Mouse (Mus musculus): ENCODE measurements at regions not wholly inside any gene's neighbourhood (a gene's known extent, or its start where the extent isn't known, plus 50 kb on each side); places are given as distances from the start of the nearest gene placed in this dataset.
"Not testable (repeated sequence)": the region's sequence is repeated elsewhere in the genome, so short reads cannot be mapped to it uniquely, and the experiment has no call there.

GRCm38 (mm10) chr5:149871521-149871920 is 147.0 kb upstream of the Rxfp2 start:
- no peaks in the 10 kb centered on the region for H3K9me3 ChIP-seq (ENCODE audit: control insufficient read depth, low read depth, low read length)
- H3K4me2 ChIP-seq (replicated peaks; ENCODE audit: low read depth, low read length) = no peak overlapping the region
- WGBS = 18% methylated on average over 2 of the region's 2 CpGs

GRCm38 (mm10) chr5:149873482-149874002 is 144.9 kb upstream of the Rxfp2 start:
- WGBS = 33% methylated on average over 9 of the region's 9 CpGs
- H3K4me2 ChIP-seq (replicated peaks; ENCODE audit: low read depth, low read length) = no peak overlapping the region

More at GRCm38 (mm10) chr5:149871521-149871920, 147.0 kb upstream of the Rxfp2 start:
- Histone ChIP-seq H3K4me3 (ENCODE audit: low read depth, low read length) (no peak overlapping the region), H3K4me1 (ENCODE audit: control insufficient read depth, insufficient read depth, low read length) (peaks cover 6% of the 10 kb centered on the region; the same call in 1 of the 2 replicates), H3K27me3 (ENCODE audit: control insufficient read depth, insufficient read depth, low read length) (no peaks in the 10 kb centered on the region), H3K36me3 (ENCODE audit: control insufficient read depth, insufficient read depth, low read length) (no peaks in the 10 kb centered on the region), H3K9ac (replicated peaks; ENCODE audit: low read depth, low read length) (no peak overlapping the region), H3K27ac (ENCODE audit: low read length) (no peak overlapping the region)
- ATAC-seq (ENCODE audit: insufficient number of reproducible peaks, insufficient read depth, low FRiP score, low read depth) = no peak

GRCm38 (mm10) chr5:149874342-149874741 is 144.1 kb upstream of the Rxfp2 start:
- no peaks in the 10 kb centered on the region for H3K36me3 ChIP-seq (ENCODE audit: control insufficient read depth, insufficient read depth, low read length)
- 84% methylated on average over 2 of the region's 2 CpGs for WGBS

More at GRCm38 (mm10) chr5:149873482-149874002, 144.9 kb upstream of the Rxfp2 start:
- Histone ChIP-seq H3K27ac (ENCODE audit: low read length) (no peak overlapping the region), H3K36me3 (ENCODE audit: control insufficient read depth, insufficient read depth, low read length) (no peaks in the 10 kb centered on the region), H3K9me3 (ENCODE audit: control insufficient read depth, low read depth, low read length) (no peaks in the 10 kb centered on the region), H3K4me3 (ENCODE audit: low read depth, low read length) (no peak overlapping the region), H3K27me3 (ENCODE audit: control insufficient read depth, insufficient read depth, low read length) (no peaks in the 10 kb centered on the region), H3K4me1 (ENCODE audit: control insufficient read depth, insufficient read depth, low read length) (peaks cover 6% of the 10 kb centered on the region; the same call in 1 of the 2 replicates), H3K9ac (replicated peaks; ENCODE audit: low read depth, low read length) (no peak overlapping the region)
- ATAC-seq (ENCODE audit: insufficient number of reproducible peaks, insufficient read depth, low FRiP score, low read depth) = no peak

GRCm38 (mm10) chr5:149892453-149892852 is 126.0 kb upstream of the Rxfp2 start:
- H3K4me2 ChIP-seq (replicated peaks; ENCODE audit: low read depth, low read length); H3K27ac ChIP-seq (ENCODE audit: low read length); H3K4me3 ChIP-seq (ENCODE audit: low read depth, low read length); H3K9me3 ChIP-seq (ENCODE audit: control insufficient read depth, low read depth, low read length); H3K4me1 ChIP-seq (ENCODE audit: control insufficient read depth, insufficient read depth, low read length); ATAC-seq (ENCODE audit: insufficient number of reproducible peaks, insufficient read depth, low FRiP score, low read depth); H3K27me3 ChIP-seq (ENCODE audit: control insufficient read depth, insufficient read depth, low read length); H3K9ac ChIP-seq (replicated peaks; ENCODE audit: low read depth, low read length); H3K36me3 ChIP-seq (ENCODE audit: control insufficient read depth, insufficient read depth, low read length): not testable (repeated sequence)

More at GRCm38 (mm10) chr5:149874342-149874741, 144.1 kb upstream of the Rxfp2 start:
- Histone ChIP-seq H3K4me2 (replicated peaks; ENCODE audit: low read depth, low read length) (no peak overlapping the region), H3K9ac (replicated peaks; ENCODE audit: low read depth, low read length) (no peak overlapping the region), H3K9me3 (ENCODE audit: control insufficient read depth, low read depth, low read length) (no peaks in the 10 kb centered on the region), H3K27ac (ENCODE audit: low read length) (no peak overlapping the region), H3K4me3 (ENCODE audit: low read depth, low read length) (no peak overlapping the region), H3K4me1 (ENCODE audit: control insufficient read depth, insufficient read depth, low read length) (peaks cover under 1% of the 10 kb centered on the region; the same call in 1 of the 2 replicates), H3K27me3 (ENCODE audit: control insufficient read depth, insufficient read depth, low read length) (no peaks in the 10 kb centered on the region)
- ATAC-seq (ENCODE audit: insufficient number of reproducible peaks, insufficient read depth, low FRiP score, low read depth) = no peak

GRCm38 (mm10) chr5:149906927-149907326 is 111.5 kb upstream of the Rxfp2 start:
- Histone ChIP-seq H3K4me1 (ENCODE audit: control insufficient read depth, insufficient read depth, low read length) (0 out of 2 replicates have a peak, but pooled peaks cover 3% of the 10 kb centered on the region), H3K9me3 (ENCODE audit: control insufficient read depth, low read depth, low read length) (no peaks in the 10 kb centered on the region), H3K9ac (replicated peaks; ENCODE audit: low read depth, low read length) (no peak overlapping the region), H3K27ac (ENCODE audit: low read length) (no peak overlapping the region), H3K36me3 (ENCODE audit: control insufficient read depth, insufficient read depth, low read length) (no peaks in the 10 kb centered on the region), H3K4me3 (ENCODE audit: low read depth, low read length) (no peak overlapping the region), H3K4me2 (replicated peaks; ENCODE audit: low read depth, low read length) (no peak overlapping the region), H3K27me3 (ENCODE audit: control insufficient read depth, insufficient read depth, low read length) (no peaks in the 10 kb centered on the region)
- 33% methylated on average over 3 of the region's 3 CpGs for WGBS
- ATAC-seq (ENCODE audit: insufficient number of reproducible peaks, insufficient read depth, low FRiP score, low read depth) = no peak

- Histone ChIP-seq H3K27me3 (ENCODE audit: control insufficient read depth, insufficient read depth, low read length) (no peaks in the 10 kb centered on the region), H3K4me2 (replicated peaks; ENCODE audit: low read depth, low read length) (no peak overlapping the region), H3K9ac (replicated peaks; ENCODE audit: low read depth, low read length) (no peak overlapping the region), H3K27ac (ENCODE audit: low read length) (no peak overlapping the region), H3K4me3 (ENCODE audit: low read depth, low read length) (no peak overlapping the region), H3K4me1 (ENCODE audit: control insufficient read depth, insufficient read depth, low read length) (0 out of 2 replicates have a peak, but pooled peaks cover 3% of the 10 kb centered on the region), H3K36me3 (ENCODE audit: control insufficient read depth, insufficient read depth, low read length) (no peaks in the 10 kb centered on the region), H3K9me3 (ENCODE audit: control insufficient read depth, low read depth, low read length) (no peaks in the 10 kb centered on the region)
- ATAC-seq (ENCODE audit: insufficient number of reproducible peaks, insufficient read depth, low FRiP score, low read depth) = no peak
- WGBS = 60% methylated on average over 4 of the region's 4 CpGs
Observed at GRCm38 (mm10) chr5:149908376-149909078, 109.9 kb upstream of the Rxfp2 start.

GRCm38 (mm10) chr5:149909108-149909739 is 109.3 kb upstream of the Rxfp2 start:
- H3K4me3 ChIP-seq (ENCODE audit: low read depth, low read length) = no peak overlapping the region
- no peak for ATAC-seq (ENCODE audit: insufficient number of reproducible peaks, insufficient read depth, low FRiP score, low read depth)
- 47% methylated on average over 13 of the region's 13 CpGs for WGBS
- no peak overlapping the region for H3K4me2 ChIP-seq (replicated peaks; ENCODE audit: low read depth, low read length)
- no peaks in the 10 kb centered on the region for H3K36me3 ChIP-seq (ENCODE audit: control insufficient read depth, insufficient read depth, low read length)
- 0 out of 2 replicates have a peak, but pooled peaks cover 3% of the 10 kb centered on the region for H3K4me1 ChIP-seq (ENCODE audit: control insufficient read depth, insufficient read depth, low read length)
- H3K9ac ChIP-seq (replicated peaks; ENCODE audit: low read depth, low read length) = no peak overlapping the region
- H3K27ac ChIP-seq (ENCODE audit: low read length) = no peak overlapping the region
- no peaks in the 10 kb centered on the region for H3K27me3 ChIP-seq (ENCODE audit: control insufficient read depth, insufficient read depth, low read length)
- H3K9me3 ChIP-seq (ENCODE audit: control insufficient read depth, low read depth, low read length) = no peaks in the 10 kb centered on the region

- 36% methylated on average over 8 of the region's 8 CpGs for WGBS
- Histone ChIP-seq H3K4me1 (ENCODE audit: control insufficient read depth, insufficient read depth, low read length) (0 out of 2 replicates have a peak, but pooled peaks cover 3% of the 10 kb centered on the region), H3K27me3 (ENCODE audit: control insufficient read depth, insufficient read depth, low read length) (no peaks in the 10 kb centered on the region), H3K27ac (ENCODE audit: low read length) (no peak overlapping the region), H3K4me2 (replicated peaks; ENCODE audit: low read depth, low read length) (no peak overlapping the region), H3K9ac (replicated peaks; ENCODE audit: low read depth, low read length) (no peak overlapping the region), H3K36me3 (ENCODE audit: control insufficient read depth, insufficient read depth, low read length) (no peaks in the 10 kb centered on the region), H3K9me3 (ENCODE audit: control insufficient read depth, low read depth, low read length) (no peaks in the 10 kb centered on the region), H3K4me3 (ENCODE audit: low read depth, low read length) (no peak overlapping the region)
- no peak for ATAC-seq (ENCODE audit: insufficient number of reproducible peaks, insufficient read depth, low FRiP score, low read depth)
Observed at GRCm38 (mm10) chr5:149909971-149910370, 108.5 kb upstream of the Rxfp2 start.

Data from stomach, embryonic 14.5 days (tissue).